Mouse (Mus musculus): Measurements from ENCODE around the gene Flot2. TPM values are rescaled to one million over a fixed set of nuclear protein-coding genes. Genes with fewer than 3 reads are reported as not detected.

Gene Flot2
- total RNA-seq, 1 experiment from 2014 or later: 40.9 TPM

GRCm38 (mm10) chr11:78053078-78053477, 15.3 kb downstream of the Flot2 start:
- ATAC-seq (replicated peaks in 1 of 2; ENCODE audit: insufficient read depth in 1 of 2, low FRiP score in 2 of 2, low TSS enrichment in 1 of 2, low read depth in 1 of 2, poor library complexity in 2 of 2, severe bottlenecking in 2 of 2): no peak

GRCm38 (mm10) chr11:78056946-78057345, 19.2 kb downstream of the Flot2 start:
- ATAC-seq (replicated peaks in 1 of 2; ENCODE audit: insufficient read depth in 1 of 2, low FRiP score in 2 of 2, low TSS enrichment in 1 of 2, low read depth in 1 of 2, poor library complexity in 2 of 2, severe bottlenecking in 2 of 2): no peak

- peak; percentile 95 to 96 for ATAC-seq (replicated peaks in 1 of 2; ENCODE audit: insufficient read depth in 1 of 2, low FRiP score in 2 of 2, low TSS enrichment in 1 of 2, low read depth in 1 of 2, poor library complexity in 2 of 2, severe bottlenecking in 2 of 2)
Observed at GRCm38 (mm10) chr11:78059833-78060757, 22.4 kb downstream of the Flot2 start.

DNA sequence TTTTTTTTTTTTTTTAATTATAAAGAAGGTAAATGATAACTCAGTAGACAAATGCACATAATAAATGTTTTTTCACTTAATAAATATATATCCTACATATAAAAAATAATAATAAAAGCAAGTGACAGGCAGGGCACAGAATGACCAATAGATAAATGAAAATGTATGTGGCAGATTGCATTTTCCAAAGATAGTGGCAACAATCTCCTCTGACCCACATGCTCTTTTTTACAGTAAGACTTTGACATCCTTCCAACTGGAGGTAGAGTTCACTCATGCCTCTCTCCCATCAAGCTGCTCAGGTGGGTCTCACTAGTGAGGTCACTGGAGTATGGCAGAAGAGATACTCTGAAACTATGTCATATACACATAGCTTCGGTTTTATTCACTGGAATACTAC, 24.8 kb downstream of the Flot2 start:
- no peak for ATAC-seq (replicated peaks in 1 of 2; ENCODE audit: insufficient read depth in 1 of 2, low FRiP score in 2 of 2, low TSS enrichment in 1 of 2, low read depth in 1 of 2, poor library complexity in 2 of 2, severe bottlenecking in 2 of 2)

- ATAC-seq (replicated peaks in 1 of 2; ENCODE audit: insufficient read depth in 1 of 2, low FRiP score in 2 of 2, low TSS enrichment in 1 of 2, low read depth in 1 of 2, poor library complexity in 2 of 2, severe bottlenecking in 2 of 2): peak in 1 of 2 experiments; percentile 4; a peak in 1 of 4 replicates
Observed at GRCm38 (mm10) chr11:78065906-78066305, 28.2 kb downstream of the Flot2 start.

DNA sequence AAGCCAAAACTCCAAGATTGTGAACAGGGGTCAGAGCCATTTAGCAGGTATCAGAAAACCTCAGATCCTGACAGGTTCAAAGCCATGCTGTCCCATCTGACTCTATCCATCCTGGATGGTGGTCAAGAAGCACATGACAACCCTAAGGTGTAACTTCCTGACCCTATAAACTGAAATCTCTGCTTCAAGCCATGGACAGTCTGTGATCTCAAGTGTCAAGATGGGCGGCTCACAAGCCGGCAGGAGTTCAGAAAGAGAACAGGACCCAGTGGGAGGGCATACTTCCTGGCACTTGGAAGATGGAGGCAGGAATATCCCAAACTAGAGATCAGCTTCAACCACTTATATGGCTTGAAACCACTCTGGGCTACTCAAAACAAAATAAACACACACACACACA, 28.9 kb downstream of the Flot2 start:
- no peak for ATAC-seq (replicated peaks in 1 of 2; ENCODE audit: insufficient read depth in 1 of 2, low FRiP score in 2 of 2, low TSS enrichment in 1 of 2, low read depth in 1 of 2, poor library complexity in 2 of 2, severe bottlenecking in 2 of 2)

DNA sequence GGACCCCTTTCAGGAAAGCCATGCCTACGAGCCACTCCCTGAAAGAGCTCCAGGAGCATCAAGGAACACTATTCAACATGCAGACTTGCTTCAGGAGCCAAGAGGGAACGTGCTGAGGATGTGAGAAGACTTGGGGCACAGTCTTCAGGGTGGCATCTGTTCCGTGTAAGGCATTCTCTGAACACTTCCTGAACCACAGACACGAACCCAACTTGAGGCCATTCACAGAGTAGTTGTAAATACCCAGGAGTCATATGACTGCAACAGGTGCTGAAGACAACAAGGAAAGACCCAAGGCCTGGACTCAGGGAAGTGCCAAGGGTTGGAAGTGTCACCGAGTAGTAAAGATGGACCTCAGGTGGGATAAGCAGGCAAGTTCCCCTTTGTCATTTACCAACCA, 29.8 kb downstream of the Flot2 start:
- no peak for ATAC-seq (replicated peaks in 1 of 2; ENCODE audit: insufficient read depth in 1 of 2, low FRiP score in 2 of 2, low TSS enrichment in 1 of 2, low read depth in 1 of 2, poor library complexity in 2 of 2, severe bottlenecking in 2 of 2)

DNA sequence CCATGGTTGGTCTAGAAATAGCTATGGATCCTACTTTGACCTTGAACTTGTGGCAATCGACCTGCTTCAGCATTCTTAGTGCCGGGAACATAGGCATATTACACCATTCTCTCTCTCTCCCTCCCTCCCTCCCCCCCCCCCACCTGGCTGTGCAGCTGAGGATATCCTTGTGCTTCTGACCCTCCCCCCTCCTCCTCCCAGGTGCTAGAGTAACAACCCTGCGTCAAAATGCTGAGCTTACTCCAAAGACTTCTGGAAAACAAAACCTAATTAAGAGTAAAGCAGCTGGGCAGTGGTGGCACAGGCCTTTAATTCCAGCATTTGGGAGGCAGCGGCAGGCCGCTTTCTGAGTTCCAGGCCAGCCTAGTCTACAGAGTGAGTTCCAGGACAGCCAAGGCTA, 31.4 kb downstream of the Flot2 start:
- no peak for ATAC-seq (replicated peaks in 1 of 2; ENCODE audit: insufficient read depth in 1 of 2, low FRiP score in 2 of 2, low TSS enrichment in 1 of 2, low read depth in 1 of 2, poor library complexity in 2 of 2, severe bottlenecking in 2 of 2)

- peak in 1 of 2 experiments; percentile 41; a peak in 1 of 4 replicates for ATAC-seq (replicated peaks in 1 of 2; ENCODE audit: insufficient read depth in 1 of 2, low FRiP score in 2 of 2, low TSS enrichment in 1 of 2, low read depth in 1 of 2, poor library complexity in 2 of 2, severe bottlenecking in 2 of 2)
Observed at GRCm38 (mm10) chr11:78069646-78070045, 31.9 kb downstream of the Flot2 start.

- ATAC-seq (replicated peaks in 1 of 2; ENCODE audit: insufficient read depth in 1 of 2, low FRiP score in 2 of 2, low TSS enrichment in 1 of 2, low read depth in 1 of 2, poor library complexity in 2 of 2, severe bottlenecking in 2 of 2): no peak
Observed at GRCm38 (mm10) chr11:78071938-78072337, 34.2 kb downstream of the Flot2 start.

DNA sequence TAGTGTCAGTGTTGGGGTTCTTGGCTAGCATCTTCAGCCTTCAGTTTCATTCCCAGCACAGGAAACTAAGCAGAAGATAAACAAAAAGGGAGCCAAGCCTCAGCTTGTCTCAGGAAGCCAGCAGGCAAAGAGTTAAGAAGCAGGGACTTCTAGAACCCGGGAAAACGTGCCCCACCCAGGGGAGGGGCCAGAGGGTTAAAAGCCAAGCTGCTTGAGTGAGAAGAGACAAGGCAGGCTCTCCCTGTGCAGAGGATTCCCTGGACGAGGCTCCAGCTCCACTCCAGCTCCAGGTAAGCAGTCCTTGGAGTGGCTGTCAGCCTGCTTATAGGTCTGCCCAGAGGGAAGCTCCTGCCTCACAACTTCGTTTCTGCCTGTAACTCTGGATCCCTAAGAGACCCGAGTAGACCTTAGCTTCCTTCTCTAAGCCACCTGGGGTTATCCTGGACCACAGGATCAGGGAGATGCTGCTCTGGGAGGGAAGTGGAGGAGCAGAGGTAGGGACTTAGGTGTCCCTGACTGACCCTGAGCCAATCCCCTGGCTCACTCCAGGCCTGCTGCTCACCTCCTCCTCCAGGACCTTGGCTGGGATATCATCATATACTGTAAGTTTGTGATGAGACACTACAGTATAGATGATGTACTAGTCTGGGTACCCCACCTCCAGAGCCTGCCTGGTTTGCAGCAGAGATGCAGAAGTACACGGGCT, 34.8 kb downstream of the Flot2 start:
- ATAC-seq (replicated peaks in 1 of 2; ENCODE audit: insufficient read depth in 1 of 2, low FRiP score in 2 of 2, low TSS enrichment in 1 of 2, low read depth in 1 of 2, poor library complexity in 2 of 2, severe bottlenecking in 2 of 2): no peak

- ATAC-seq (replicated peaks in 1 of 2; ENCODE audit: insufficient read depth in 1 of 2, low FRiP score in 2 of 2, low TSS enrichment in 1 of 2, low read depth in 1 of 2, poor library complexity in 2 of 2, severe bottlenecking in 2 of 2): no peak; a peak in 1 of 4 replicates
Observed at GRCm38 (mm10) chr11:78073577-78074276, 36.0 kb downstream of the Flot2 start.

DNA sequence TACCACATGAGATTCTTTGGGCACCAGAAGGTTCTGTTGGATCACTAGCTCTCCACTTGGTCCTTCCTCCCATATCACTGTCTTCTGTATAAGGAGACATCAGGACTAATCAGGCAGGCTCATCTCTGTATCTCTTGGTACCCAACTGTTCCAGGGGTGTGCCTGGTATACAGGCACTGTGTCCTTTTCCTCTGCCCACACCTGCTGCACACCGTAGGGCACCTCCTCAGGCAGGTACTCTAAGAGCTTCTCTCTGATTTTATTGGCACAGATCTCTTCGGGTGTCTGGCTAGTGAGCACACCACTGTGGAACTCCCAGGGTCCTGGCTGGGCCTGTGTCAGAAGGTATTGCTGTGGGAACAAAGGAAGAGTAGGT, 36.5 kb downstream of the Flot2 start:
- ATAC-seq (replicated peaks in 1 of 2; ENCODE audit: insufficient read depth in 1 of 2, low FRiP score in 2 of 2, low TSS enrichment in 1 of 2, low read depth in 1 of 2, poor library complexity in 2 of 2, severe bottlenecking in 2 of 2): no peak

GRCm38 (mm10) chr11:78074666-78075065, 36.9 kb downstream of the Flot2 start:
- no peak for ATAC-seq (replicated peaks in 1 of 2; ENCODE audit: insufficient read depth in 1 of 2, low FRiP score in 2 of 2, low TSS enrichment in 1 of 2, low read depth in 1 of 2, poor library complexity in 2 of 2, severe bottlenecking in 2 of 2)

- ATAC-seq (replicated peaks in 1 of 2; ENCODE audit: insufficient read depth in 1 of 2, low FRiP score in 2 of 2, low TSS enrichment in 1 of 2, low read depth in 1 of 2, poor library complexity in 2 of 2, severe bottlenecking in 2 of 2): peak; percentile 96 to 97
Observed at GRCm38 (mm10) chr11:78079961-78080921, 42.5 kb downstream of the Flot2 start, which contains the start of gene Eral1. TSS of gene Eral1 (minus strand) at chr11:78080383.

DNA sequence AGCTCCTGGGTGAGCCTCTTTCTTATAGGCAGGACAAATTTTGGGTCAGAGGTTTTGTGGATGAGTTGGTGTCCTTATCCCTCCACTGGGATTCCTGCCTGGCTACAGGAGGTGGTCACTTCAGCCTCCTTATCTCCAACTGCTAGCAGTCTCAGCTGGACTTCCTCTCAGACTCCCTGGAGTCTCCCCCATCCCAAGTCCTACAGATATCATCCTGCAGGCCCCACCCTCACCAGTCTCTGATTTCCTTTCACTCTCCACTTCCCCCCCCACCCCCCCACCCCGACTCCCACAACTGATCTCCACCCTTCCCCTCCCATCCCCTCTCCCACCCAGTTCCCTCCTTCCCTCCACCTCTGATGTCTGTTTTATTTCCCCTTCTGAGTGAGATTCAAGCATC, 45.9 kb downstream of the Flot2 start:
- no peak for ATAC-seq (replicated peaks in 1 of 2; ENCODE audit: insufficient read depth in 1 of 2, low FRiP score in 2 of 2, low TSS enrichment in 1 of 2, low read depth in 1 of 2, poor library complexity in 2 of 2, severe bottlenecking in 2 of 2)

Data from hematopoietic stem cell, adult 5-6 weeks (primary cell).